24 mouse cellular contexts compared by ENCODE assay signal in genomic region chr8:35157711-35158110, GRCm38 (mm10).
DNase-seq lines count a peak whose midpoint lies in the region; ATAC-seq lines count a peak whose summit lies in the region.
"Had no signal": no experiment of that assay in that cellular context is flagged by ENCODE, and none has a peak within 500 bp of the region (broad histone marks: within the 10 kb centered on the region; RNA-seq: fewer than 3 reads in every experiment).

No protein-coding gene starts in this region.

- H3K36me3 ChIP-seq in forebrain, embryonic 14.5 days (ENCODE audit: control insufficient read depth, insufficient read depth, low read length), result no peaks in the 10 kb centered on the region
- H3K36me3 ChIP-seq in forebrain, embryonic 10.5 days (replicated peaks), result no peaks in the 10 kb centered on the region
- H3K36me3 ChIP-seq: heart, embryonic 15.5 days; hindbrain, embryonic 12.5 days; liver, embryonic 12.5 days; neural tube, embryonic 15.5 days; stomach, embryonic 15.5 days had no signal

- H3K27me3 ChIP-seq in forebrain, embryonic 14.5 days (replicated peaks; ENCODE audit: control insufficient read depth, insufficient read depth, low read length), result no peaks in the 10 kb centered on the region
- peaks cover 14% of the 10 kb centered on the region; the same call in 1 of the 2 replicates for H3K27me3 ChIP-seq in forebrain, embryonic 10.5 days (ENCODE audit: poor library complexity, severe bottlenecking)
- H3K27me3 ChIP-seq: heart, embryonic 15.5 days; hindbrain, embryonic 12.5 days; liver, embryonic 12.5 days; neural tube, embryonic 15.5 days; stomach, embryonic 15.5 days had no signal

- intact Hi-C loops in left cerebral cortex, postnatal 10 days (cut with DNase I), result loop anchor here (2.0 kb wide), 1 partner anchor 267 kb away; no protein-coding TSS in a partner anchor

- WGBS in forebrain, embryonic 14.5 days, result 87% methylated on average over 6 of the region's 6 CpGs
- 91% methylated on average over 6 of the region's 6 CpGs for WGBS in forebrain, embryonic 10.5 days

- H3K4me2 ChIP-seq in forebrain, embryonic 14.5 days (ENCODE audit: low read length), result no peak overlapping the region
- H3K4me2 ChIP-seq: heart, embryonic 15.5 days; hindbrain, embryonic 12.5 days; liver, embryonic 12.5 days; lung, embryonic 14.5 days; neural tube, embryonic 15.5 days; stomach, embryonic 15.5 days had no signal

- ATAC-seq in forebrain, embryonic 14.5 days, result no peak
- ATAC-seq: inflammation-experienced regulatory T-cells, adult 6 months; liver, embryonic 12.5 days had no signal

- DNase-seq in forebrain, embryonic 14.5 days (ENCODE audit: low spot score), result peak; percentile 19
- DNase-seq in forebrain, embryonic 10.5 days (ENCODE audit: extremely low spot score, low spot score), result no peak
- DNase-seq in left cerebral cortex, adult 18-20 months (ENCODE audit: low spot score in 2 of 2), result peak; percentile 13 to 41
- DNase-seq in left cerebral cortex, postnatal 10 days (ENCODE audit: extremely low spot score in 1 of 2, low spot score in 2 of 2), result no peak
- peak; percentile 22 to 37 for DNase-seq in right cerebral cortex, adult 2 months (ENCODE audit: low spot score in 2 of 2)
- DNase-seq in right cerebral cortex, postnatal 4 days, result no peak
- no peak for DNase-seq in urinary bladder, adult 2 months (ENCODE audit: low spot score)
- DNase-seq in spleen, adult 12 weeks (ENCODE audit: low spot score), result no peak
- DNase-seq: adrenal gland, adult 2 months; cerebellum, adult 11-12 months; gastrocnemius, adult 2 months; heart, adult 18-20 months; kidney, adult 8-10 months; kidney, postnatal 36 days; lung, embryonic 14.5 days; thymus, postnatal 14 days had no signal

- no peaks in the 10 kb centered on the region for H3K4me1 ChIP-seq in forebrain, embryonic 14.5 days (ENCODE audit: control insufficient read depth, insufficient read depth, low read length)
- peaks cover 20% of the 10 kb centered on the region for H3K4me1 ChIP-seq in forebrain, embryonic 10.5 days
- H3K4me1 ChIP-seq: heart, embryonic 15.5 days; liver, embryonic 12.5 days; neural tube, embryonic 15.5 days; stomach, embryonic 15.5 days had no signal

- H3K27ac ChIP-seq in forebrain, embryonic 14.5 days (ENCODE audit: low read depth, low read length), result peak overlapping the region; percentile 30; the same call in 1 of the 2 replicates
- H3K27ac ChIP-seq in forebrain, embryonic 10.5 days, result no peak overlapping the region
- H3K27ac ChIP-seq: gastrocnemius, adult 2 months; heart, embryonic 15.5 days; hindbrain, embryonic 12.5 days; liver, embryonic 12.5 days; macrophage; neural tube, embryonic 15.5 days; stomach, embryonic 15.5 days had no signal

- no peak overlapping the region; the same call in 1 of the 2 replicates for H3K9ac ChIP-seq in forebrain, embryonic 14.5 days (ENCODE audit: low read length)
- H3K9ac ChIP-seq: heart, embryonic 15.5 days; hindbrain, embryonic 12.5 days; liver, embryonic 12.5 days; lung, embryonic 14.5 days; neural tube, embryonic 15.5 days; stomach, embryonic 15.5 days had no signal

- H3K9me3 ChIP-seq in forebrain, embryonic 14.5 days (replicated peaks; ENCODE audit: control insufficient read depth, low read length), result no peaks in the 10 kb centered on the region
- H3K9me3 ChIP-seq in forebrain, embryonic 10.5 days, result no peaks in the 10 kb centered on the region
- H3K9me3 ChIP-seq: heart, embryonic 15.5 days; hindbrain, embryonic 12.5 days; liver, embryonic 12.5 days; neural tube, embryonic 15.5 days; stomach, embryonic 15.5 days had no signal

- no peak overlapping the region for H3K4me3 ChIP-seq in forebrain, embryonic 14.5 days (ENCODE audit: low read depth, low read length)
- no peak overlapping the region for H3K4me3 ChIP-seq in forebrain, embryonic 10.5 days
- H3K4me3 ChIP-seq: gastrocnemius, adult 2 months; heart, embryonic 15.5 days; hindbrain, embryonic 12.5 days; liver, embryonic 12.5 days; myocyte; neural tube, embryonic 15.5 days; stomach, embryonic 15.5 days had no signal

Comparison
In these comparisons a context has a peak if more than half of its experiments do, and no peak if none do; other contexts are left out.
1. DNase-seq: peak in forebrain, embryonic 14.5 days (single experiment), left cerebral cortex, adult 18-20 months (2 of 2) and right cerebral cortex, adult 2 months (2 of 2); none in forebrain, embryonic 10.5 days (single experiment), left cerebral cortex, postnatal 10 days (0 of 2), right cerebral cortex, postnatal 4 days (single experiment), urinary bladder, adult 2 months (single experiment) and spleen, adult 12 weeks (single experiment).